Mouse (Mus musculus) spleen, adult 2 months (tissue): ENCODE data around the gene Best2. TPM values are rescaled to one million over a fixed set of nuclear protein-coding genes. Genes with fewer than 3 reads are reported as not detected.

Experiments
- DNase-seq, 2 experiments: peaks; one replicate each; pipeline versions ENCODE4 v3.0.0 to v3.0.0-alpha.2; 2012 to 2021; ENCODE audit warnings: low spot score in 2 of 2, low read depth in 1 of 2
- H3K27ac ChIP-seq: fragments of 200-500 bp; 2 replicates; pipeline ENCODE4 v1.5.1; 2012; ENCODE audit warnings: low read length, inconsistent platforms; ENCODE audit not compliant: insufficient read depth
- H3K27me3 ChIP-seq: fragments of 200-500 bp; 2 replicates; pipeline ENCODE4 v1.6.1; 2012; ENCODE audit warnings: mild to moderate bottlenecking, moderate library complexity, low read length, inconsistent platforms; ENCODE audit not compliant: control insufficient read depth, insufficient read depth
- H3K36me3 ChIP-seq: fragments of 200-500 bp; 2 replicates; pipeline ENCODE4 v1.6.1; 2012; ENCODE audit warnings: mild to moderate bottlenecking, low read length, inconsistent platforms; ENCODE audit not compliant: control insufficient read depth, insufficient read depth
- H3K4me1 ChIP-seq: fragments of 200-500 bp; 2 replicates; pipeline ENCODE4 v1.6.1; 2011; ENCODE audit warnings: inconsistent platforms; ENCODE audit not compliant: control insufficient read depth, insufficient read depth, insufficient read length
- H3K4me3 ChIP-seq: fragments of 200-500 bp; 2 replicates; pipeline ENCODE4 v1.5.1; 2011; ENCODE audit warnings: mild to moderate bottlenecking, inconsistent platforms; ENCODE audit not compliant: insufficient read depth, insufficient read length; ENCODE audit errors: extremely low read depth
- CTCF ChIP-seq: fragments of 200-500 bp; IDR thresholded peaks from 2 replicates; pipeline ENCODE4 v1.5.1; 2011; ENCODE audit warnings: mild to moderate bottlenecking, inconsistent platforms; ENCODE audit not compliant: insufficient read depth, insufficient read length, insufficient replicate concordance; ENCODE audit errors: extremely low read depth
- POLR2A ChIP-seq: fragments of 200-500 bp; IDR thresholded peaks from 2 replicates; pipeline ENCODE4 v1.6.1; 2011; ENCODE audit warnings: low read depth, low read length, inconsistent platforms
- WGBS: fragments of 180-500 bp; shearing (Covaris S2); methylation state at CpG from one replicate; pipeline ENCODE4 v1.1.7; 2018; 5-methylcytosine and 5-hydroxymethylcytosine counted together
- polyA plus RNA-seq: library from polyadenylated mRNA; depleted of rRNA; stranded (reverse); fragments of >200 nt; gene quantifications from 2 replicates; pipeline ENCODE4 v1.2.3, GENCODE M21; 2012; rRNA removed

Gene Best2
- polyA plus RNA-seq: not detected in 2 replicates

DNA sequence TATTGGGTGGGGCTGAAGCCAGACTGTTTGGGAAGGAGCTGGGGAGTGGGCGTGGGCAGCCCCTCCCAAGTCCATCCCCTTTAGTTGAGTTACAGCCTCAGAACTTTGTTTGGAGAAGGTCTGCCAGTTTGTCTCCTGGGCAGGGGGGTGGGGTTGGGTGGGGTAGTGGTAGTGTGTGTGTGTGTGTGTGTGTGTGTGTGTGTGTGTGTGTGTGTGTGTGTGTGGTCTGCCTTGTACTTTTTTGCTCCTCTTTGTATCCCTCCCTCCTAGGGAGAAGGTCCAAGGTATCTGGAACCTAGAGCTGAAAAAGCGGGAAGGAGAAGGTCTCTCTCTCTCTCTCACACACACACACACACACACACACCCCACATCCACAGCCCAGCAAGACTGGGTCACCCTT, at the start of gene Best2:
Gene Best2, minus strand, starts transcription at position 101 of the 400 bp plus-strand sequence.
- H3K27me3 ChIP-seq: peaks cover 8% of the 10 kb centered on the region
- WGBS: 64% methylated on average over 2 of the region's 2 CpGs
- peak within 1 kb of the TSS; percentile 41; the same call in 1 of the 2 replicates for H3K4me3 ChIP-seq
- H3K27ac ChIP-seq: no peak within 1 kb of the TSS
- peaks cover 12% of the 10 kb centered on the region for H3K36me3 ChIP-seq
- DNase-seq: no peak
- TF ChIP-seq CTCF (no peak), POLR2A (no peak)
- H3K4me1 ChIP-seq: no peaks in the 10 kb centered on the region; the same call in 1 of the 2 replicates

DNA sequence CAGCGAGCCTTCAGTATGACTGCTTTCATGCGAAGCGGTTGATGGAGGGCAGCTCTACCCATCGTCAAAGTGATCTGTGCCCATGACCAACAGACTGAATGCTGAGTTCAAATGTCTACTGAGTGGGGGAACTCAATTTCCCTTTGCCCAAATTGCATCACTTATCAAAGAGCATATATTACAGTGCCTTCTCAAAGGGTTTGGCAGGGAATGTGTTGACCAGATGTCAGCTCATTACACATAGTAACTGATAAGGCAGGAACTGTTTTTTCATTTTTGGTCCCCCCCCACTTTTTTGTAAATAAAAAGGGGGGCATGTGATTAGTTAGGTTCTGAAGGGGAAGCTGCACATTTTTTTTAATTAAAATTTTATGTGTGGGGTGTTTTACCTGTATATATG, 48.3 kb upstream of the Best2 start:
- Histone ChIP-seq H3K27ac (no peak overlapping the region), H3K36me3 (no peaks in the 10 kb centered on the region), H3K4me1 (peaks cover 2% of the 10 kb centered on the region), H3K27me3 (no peaks in the 10 kb centered on the region), H3K4me3 (no peak overlapping the region)
- WGBS: over 99% methylated on average over 4 of the region's 4 CpGs
- TF ChIP-seq CTCF (no peak), POLR2A (no peak)
- no peak for DNase-seq

DNA sequence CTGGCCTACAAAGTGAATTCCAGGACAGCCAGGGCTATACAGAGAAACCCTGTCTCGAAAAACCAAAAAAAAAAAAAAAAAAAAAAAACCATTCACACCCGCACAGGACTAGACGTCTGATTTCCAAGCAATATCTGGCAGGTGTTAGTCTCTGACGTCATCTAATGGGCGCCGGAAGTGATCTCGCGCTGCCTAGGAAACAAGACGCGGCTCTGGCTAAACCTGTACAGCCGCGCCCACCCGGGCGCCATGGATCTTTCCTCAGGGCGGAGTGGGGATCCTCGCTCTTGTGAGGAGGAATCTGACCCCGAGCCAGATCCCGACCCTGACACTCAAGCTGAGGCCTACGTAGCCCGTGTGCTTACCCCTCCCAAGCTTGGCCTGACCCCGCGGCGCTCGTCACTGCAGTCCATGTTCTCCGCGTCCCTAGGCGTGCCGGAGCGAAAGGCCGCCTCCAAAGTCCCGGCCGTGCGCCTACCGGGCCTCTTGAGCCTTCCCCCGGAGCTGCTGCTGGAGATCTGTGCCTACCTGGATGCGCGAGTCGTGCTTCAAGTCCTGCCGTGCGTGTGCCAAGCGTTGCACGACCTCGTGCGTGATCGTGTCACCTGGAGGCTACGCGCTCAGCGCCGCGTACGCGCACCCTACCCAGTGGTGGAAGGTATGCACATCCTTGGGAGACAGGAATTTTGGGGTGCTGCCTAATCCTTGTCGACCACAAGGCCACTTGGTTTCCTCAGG, 45.7 kb upstream of the Best2 start, which contains the start of gene Fbxw9:
Gene Fbxw9, plus strand, starts transcription at position 177 of the 738 bp plus-strand sequence.
- peaks cover 6% of the 10 kb centered on the region; the same call in 1 of the 2 replicates for H3K36me3 ChIP-seq
- no peaks in the 10 kb centered on the region for H3K27me3 ChIP-seq
- peak; percentile 85 to 87 for DNase-seq
- TF ChIP-seq CTCF (no peak), POLR2A (no peak)
- H3K4me3 ChIP-seq: peak within 1 kb of the TSS; percentile 94
- no peak within 1 kb of the TSS for H3K27ac ChIP-seq
- peaks cover 2% of the 10 kb centered on the region for H3K4me1 ChIP-seq
- WGBS: under 1% methylated on average over 53 of the region's 53 CpGs

DNA sequence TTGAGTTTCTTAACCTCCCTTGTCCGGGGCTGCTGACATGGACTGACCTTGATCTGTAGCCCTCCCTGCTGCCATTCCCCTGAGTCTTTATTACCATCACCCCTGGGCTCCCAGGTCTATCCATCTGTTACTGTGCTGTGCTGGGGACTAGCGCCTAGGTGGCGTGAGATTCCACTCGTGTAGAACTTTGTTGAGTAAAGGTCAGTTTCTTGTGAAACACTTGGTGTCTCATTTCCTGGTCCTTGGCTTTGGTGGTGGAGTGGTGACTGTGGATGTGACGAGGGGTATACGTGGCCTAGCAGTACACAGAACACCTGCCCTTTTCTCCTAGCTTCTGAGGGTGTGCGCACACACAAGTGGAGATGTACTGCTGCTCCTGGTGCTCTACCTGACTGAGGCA, 43.0 kb upstream of the Best2 start:
- 86% methylated on average over 7 of the region's 7 CpGs for WGBS
- TF ChIP-seq POLR2A (no peak), CTCF (no peak)
- H3K4me1 ChIP-seq: peaks cover 2% of the 10 kb centered on the region
- H3K27me3 ChIP-seq: no peaks in the 10 kb centered on the region
- no peak for DNase-seq
- H3K4me3 ChIP-seq: no peak overlapping the region
- H3K36me3 ChIP-seq: peaks cover 29% of the 10 kb centered on the region
- H3K27ac ChIP-seq: no peak overlapping the region

DNA sequence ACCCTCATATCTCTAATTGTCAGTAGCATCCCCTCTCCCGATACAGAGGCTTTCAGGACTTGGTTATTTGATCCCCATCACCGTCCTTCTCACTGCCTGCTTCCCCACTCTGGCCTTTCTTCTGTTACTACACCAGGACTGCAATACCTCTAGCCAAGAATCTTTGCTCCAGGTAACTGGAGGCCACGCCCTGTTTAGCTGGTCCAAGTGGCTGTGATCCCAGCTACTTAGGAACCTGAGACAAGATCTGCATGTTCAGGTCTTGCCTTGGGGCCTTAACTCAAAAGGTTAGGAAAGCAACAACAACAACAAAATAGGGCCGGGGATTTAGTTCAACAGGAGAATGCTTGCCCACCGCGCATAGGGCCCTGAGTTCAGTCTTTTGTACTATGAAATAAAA, 29.3 kb upstream of the Best2 start:
- no peak for DNase-seq
- Histone ChIP-seq H3K27me3 (no peaks in the 10 kb centered on the region), H3K4me3 (no peak overlapping the region), H3K27ac (no peak overlapping the region), H3K4me1 (0 out of 2 replicates have a peak, but pooled peaks cover under 1% of the 10 kb centered on the region), H3K36me3 (peaks cover 35% of the 10 kb centered on the region)
- TF ChIP-seq POLR2A (no peak), CTCF (no peak)
- WGBS: 95% methylated on average over 6 of the region's 6 CpGs

DNA sequence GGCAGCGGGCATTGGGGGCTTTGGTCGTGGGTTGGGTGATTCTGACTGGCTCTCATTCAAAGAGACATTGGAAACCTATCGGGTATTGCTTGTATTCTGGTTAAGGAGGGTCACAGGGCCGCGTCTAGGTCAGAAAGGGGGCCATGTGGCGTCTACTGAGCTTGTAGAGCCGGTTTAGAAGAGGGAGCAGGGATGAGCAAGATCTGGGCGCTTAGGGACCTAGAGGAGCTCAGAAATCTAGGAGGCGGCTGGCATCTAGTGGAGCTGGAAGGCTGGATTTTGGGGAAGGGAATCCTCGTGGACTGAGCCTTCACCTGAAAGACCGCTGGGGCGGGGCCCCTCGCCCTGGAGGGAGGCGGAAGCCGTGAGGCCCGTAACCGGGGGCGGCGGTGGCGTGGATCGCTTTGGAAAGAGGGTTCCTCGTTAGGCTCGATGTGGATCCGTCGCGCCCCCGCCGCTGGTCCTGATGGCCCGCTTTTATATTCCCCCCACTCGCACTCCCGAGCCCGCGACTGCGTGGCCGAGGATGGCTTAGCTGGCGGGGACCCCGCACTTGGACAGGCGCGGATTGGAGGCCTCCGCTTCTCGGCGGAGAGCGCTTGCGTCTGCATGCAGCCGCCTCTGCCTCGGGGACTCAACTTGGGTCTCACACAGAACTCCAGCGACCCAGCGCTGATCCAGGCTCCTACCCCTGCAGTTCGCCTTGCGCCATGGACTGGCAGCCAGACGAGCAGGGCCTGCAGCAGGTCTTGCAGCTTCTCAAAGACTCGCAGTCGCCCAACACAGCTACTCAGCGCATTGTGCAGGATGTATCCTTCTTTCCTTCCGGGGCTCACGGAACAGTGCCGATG, 23.6 kb upstream of the Best2 start:
- Histone ChIP-seq H3K4me1 (peaks cover 8% of the 10 kb centered on the region; the same call in 1 of the 2 replicates), H3K27ac (peak overlapping the region; percentile 55), H3K36me3 (peaks cover 7% of the 10 kb centered on the region), H3K27me3 (no peaks in the 10 kb centered on the region), H3K4me3 (peak overlapping the region; percentile 88)
- TF ChIP-seq CTCF (no peak), POLR2A (no peak)
- WGBS: under 1% methylated on average over 57 of the region's 57 CpGs
- peak in 1 of 2 experiments; percentile 50 for DNase-seq
